Mouse (Mus musculus): ENCODE data around the gene Thap2. TPM values are rescaled to one million over a fixed set of nuclear protein-coding genes. Genes with fewer than 3 reads are reported as not detected.

Gene Thap2
- 4.6 and 5.3 TPM in 2 replicates for polyA plus RNA-seq (2012; rRNA removed)

DNA sequence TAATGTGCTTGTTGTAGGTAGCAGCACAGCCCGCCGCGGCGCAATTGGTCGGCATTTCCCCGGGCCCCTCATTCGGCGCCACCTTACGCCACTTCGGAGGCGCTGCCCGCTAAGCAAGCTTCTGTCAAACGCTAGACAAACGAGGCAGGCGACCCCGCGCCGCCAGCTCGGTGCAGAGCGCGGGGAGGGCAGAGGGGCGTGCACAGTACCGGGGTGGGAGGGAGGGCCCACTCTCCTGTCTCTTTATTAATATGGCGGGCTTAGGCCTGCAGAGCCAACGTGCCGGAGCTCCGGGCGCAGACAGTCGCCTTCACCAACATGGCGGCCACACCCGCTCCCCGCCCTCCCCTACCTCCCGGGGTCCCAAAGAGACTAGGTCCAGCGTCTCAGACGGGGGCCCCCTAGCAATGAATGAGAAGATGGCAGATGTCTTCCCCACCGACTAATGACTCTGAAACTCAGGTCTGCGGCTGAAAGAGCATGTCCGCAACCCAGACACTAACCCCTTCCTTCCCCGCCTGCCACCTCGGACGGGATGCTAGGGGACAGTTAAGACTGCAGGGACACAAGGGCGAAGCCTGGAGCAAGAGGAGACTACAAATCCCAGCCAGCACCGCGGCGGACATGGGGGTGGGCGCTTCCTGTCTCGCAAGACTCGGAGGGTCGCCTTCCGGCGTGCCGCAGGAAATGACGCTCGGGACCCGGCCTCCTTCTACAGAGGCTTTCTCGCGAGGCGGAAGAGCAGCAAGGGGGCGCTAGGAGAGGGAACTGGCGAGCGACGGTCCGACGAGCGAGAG lies at the start of gene Thap2, which contains the start of gene Zfc3h1:
TSS of gene Thap2 (minus strand) at position 223 of the 797 bp plus-strand sequence.
TSS of gene Zfc3h1 (plus strand) at position 739 of the 797 bp plus-strand sequence.

DNA sequence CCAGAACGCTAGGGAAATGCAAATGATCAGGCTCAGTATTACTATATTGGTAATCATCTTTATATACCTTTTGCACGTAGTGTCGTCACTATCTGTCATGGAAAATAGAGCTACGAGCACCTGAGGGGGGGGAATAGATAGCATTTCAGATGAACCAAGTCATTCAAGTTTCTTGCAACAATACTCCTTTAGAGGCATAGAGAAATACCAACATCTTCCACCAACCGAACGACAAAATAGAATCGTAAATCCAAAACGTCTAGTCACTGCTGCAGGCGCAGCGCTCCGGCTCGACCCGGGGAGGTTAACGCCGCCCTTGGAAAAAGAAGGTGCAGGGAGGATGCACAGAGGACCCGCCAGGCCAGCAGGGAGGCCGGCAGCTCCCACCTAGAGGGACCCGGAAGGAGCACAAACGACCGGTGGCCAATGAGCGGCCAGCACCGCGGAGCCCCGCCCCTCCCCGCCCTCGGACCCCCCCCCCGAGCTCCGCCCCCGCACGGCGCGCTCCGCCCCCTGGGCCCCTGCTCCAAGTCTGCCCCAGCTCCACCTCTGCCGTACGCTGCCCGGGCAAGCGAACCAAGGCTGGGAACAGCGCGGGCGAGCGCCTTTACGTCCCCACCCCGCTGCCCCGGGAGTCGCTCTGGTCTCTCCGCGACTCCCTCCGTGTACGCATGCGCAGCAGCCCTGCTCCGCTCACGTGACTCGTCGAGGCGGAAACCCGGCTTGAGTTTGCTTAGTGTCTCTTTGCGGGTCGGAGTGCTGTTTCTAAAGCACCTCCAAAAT lies 22.2 kb downstream of the Thap2 start, which contains the start of gene Tmem19:
TSS of gene Tmem19 (minus strand) at position 662 of the 783 bp plus-strand sequence.

Other genes starting within 250 kb of the Thap2 start
- not detected in 2 replicates for gene Tph2, start 199.4 kb downstream of the Thap2 start, polyA plus RNA-seq (2012; rRNA removed)
- gene Tbc1d15, start 133.0 kb downstream of the Thap2 start, polyA plus RNA-seq (2012; rRNA removed): 3.8 and 4.9 TPM in 2 replicates
- gene Rab21, start 68.8 kb downstream of the Thap2 start, polyA plus RNA-seq (2012; rRNA removed): 22.8 and 52.3 TPM in 2 replicates
- gene Tmem19, start 21.9 kb downstream of the Thap2 start, polyA plus RNA-seq (2012; rRNA removed): 11.1 and 14.9 TPM in 2 replicates
- gene Zfc3h1, start 516 bp upstream of the Thap2 start, polyA plus RNA-seq (2012; rRNA removed): 10.6 and 12.6 TPM in 2 replicates
- gene A930009A15Rik, start 185.5 kb upstream of the Thap2 start, polyA plus RNA-seq (2012; rRNA removed): not detected in 2 replicates
- gene Lgr5, start 203.3 kb upstream of the Thap2 start, polyA plus RNA-seq (2012; rRNA removed): 29.6 and 63.9 TPM in 2 replicates